Mouse (Mus musculus) lung, postnatal 10 days (tissue): Measurements from ENCODE around the gene Ap4e1.

Experiments used
- DNase-seq: peaks from one replicate; pipeline ENCODE4 v3.0.0; 2021

The Ap4e1 gene

DNA sequence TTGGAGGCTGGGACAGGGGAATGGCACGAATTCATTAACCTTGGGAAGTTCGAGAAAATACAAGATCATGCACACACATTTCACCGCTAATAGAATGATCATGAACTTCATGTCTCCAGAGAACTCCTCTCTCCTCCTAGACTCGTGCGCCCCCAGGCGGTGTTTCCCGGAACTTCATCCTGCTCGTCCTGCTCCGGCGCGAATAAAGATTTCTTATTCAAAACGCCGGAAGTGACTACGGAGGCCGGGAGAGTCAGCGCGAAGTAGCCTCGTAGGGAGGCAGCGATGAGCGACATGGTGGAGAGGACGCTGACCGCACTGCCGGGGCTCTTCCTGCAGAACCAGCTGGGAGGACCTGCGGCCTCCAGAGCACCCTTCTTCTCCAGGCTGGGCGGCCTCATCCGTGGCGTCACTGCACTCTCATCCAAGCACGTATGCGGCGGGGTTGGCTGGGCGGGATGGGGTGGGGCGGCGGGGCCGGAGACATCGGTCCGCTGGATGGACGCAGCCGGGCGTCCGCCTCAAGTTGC is at the start of gene Ap4e1:
Ap4e1 (plus strand) TSS at position 249 of the 530 bp plus-strand sequence.
- DNase-seq, result peak; percentile 98

DNA sequence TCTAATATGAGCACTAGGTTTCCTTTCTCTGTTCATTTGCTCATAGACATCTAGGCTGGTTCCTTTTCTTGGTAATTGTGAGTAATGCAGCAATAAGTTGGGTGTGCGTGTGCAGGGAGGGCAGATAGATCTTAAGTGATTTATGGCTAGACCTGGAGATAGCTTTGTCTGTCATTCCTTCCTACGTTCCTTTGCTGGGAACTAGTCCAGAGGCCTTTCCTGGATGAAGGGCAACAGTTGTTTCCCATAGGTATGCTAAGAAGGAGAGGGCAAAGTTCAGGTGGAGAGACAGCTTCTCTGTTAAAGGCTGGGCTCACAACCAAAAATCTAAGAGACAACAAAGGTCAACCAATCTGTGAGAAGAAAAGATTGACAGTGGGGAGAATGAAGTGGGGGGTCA is 46.8 kb upstream of the Ap4e1 start:
- no peak for DNase-seq

GRCm38 (mm10) chr2:126977428-126977827 is 31.1 kb upstream of the Ap4e1 start:
- no peak for DNase-seq

DNA sequence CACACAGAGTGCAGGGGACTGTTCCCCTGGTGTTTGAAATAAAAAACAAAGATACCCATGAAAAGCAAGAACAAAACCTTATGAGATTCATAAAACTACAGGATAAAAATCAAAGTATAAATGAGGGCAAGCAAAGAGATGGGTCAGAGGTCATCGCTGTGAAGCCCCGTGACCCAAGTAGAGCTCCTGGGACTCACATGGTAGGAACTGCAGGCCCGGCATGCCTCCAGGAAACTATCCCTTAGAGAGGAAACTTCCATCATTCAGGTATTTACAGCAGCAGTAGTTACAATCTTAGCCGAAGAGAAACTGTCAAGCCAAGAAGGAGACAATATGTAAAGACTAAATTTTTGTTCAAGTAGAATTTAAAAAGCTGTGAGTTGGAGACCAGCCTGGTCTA is 25.3 kb upstream of the Ap4e1 start:
- DNase-seq, result no peak

DNA sequence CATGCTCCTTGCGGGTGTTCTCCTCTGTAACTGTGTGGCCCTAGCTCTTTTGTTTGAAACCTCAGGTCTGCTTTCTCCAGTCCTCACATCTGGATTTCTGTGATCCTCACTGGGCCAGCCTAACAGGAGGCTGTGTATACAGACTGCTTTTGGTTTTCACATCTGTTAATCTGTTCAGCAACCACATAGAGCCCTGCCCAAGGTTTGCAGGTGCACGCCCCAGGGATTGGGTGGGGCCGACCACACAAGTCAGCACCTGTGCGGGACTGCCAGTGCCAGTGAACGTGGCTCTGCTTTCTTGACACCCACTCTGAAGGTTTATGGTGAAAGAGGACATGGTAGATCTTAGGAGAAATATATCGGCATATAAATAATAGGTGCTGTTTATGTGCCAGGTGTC is 18.6 kb upstream of the Ap4e1 start:
- DNase-seq, result no peak

DNA sequence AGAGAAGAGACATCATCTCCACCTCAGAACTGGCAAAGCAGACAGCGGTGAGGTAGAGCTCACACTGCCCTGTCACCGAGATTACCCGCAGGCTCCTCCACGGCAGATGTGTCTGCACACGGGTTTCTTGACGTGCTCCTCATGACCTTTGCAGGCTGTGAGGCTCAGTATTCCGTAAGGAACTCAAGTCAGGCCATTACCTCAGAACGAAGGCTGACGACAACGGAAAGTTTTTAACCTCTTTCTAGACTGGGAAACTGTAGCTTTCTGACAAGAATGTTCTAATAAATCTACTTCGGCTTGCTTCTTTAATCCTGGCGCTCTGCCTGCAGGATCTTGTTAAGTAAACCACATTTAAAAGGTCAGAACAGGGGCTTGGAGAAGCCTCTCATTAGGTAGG is 15.8 kb upstream of the Ap4e1 start:
- no peak for DNase-seq

GRCm38 (mm10) chr2:126994384-126995166 is 13.9 kb upstream of the Ap4e1 start:
- DNase-seq, result no peak

DNA sequence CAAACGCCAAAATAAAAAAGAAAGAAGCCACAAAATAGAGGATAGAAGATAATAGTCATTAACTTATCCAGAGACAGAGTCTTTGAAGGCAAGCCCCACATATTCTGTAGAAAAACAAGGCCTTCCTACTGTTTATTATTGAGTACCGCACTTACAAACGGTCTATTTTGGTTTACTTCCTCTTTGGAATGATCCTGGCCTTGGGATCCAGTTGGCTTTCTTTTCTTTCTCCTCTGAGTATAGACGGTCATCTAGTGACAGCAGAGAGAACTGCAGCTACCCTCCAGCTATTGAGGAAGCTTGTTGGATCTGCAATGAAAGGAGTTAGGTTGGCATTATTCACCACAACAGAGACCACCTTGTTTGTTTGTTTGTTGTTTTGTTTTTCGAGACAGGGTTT is 11.8 kb upstream of the Ap4e1 start:
- DNase-seq, result peak; percentile 83

- no peak for DNase-seq
Observed at GRCm38 (mm10) chr2:126998219-126998618, 10.3 kb upstream of the Ap4e1 start.

GRCm38 (mm10) chr2:127000406-127001324 is 7.9 kb upstream of the Ap4e1 start:
- no peak for DNase-seq

- no peak for DNase-seq
Observed at GRCm38 (mm10) chr2:127004046-127004445, 4.5 kb upstream of the Ap4e1 start.

DNA sequence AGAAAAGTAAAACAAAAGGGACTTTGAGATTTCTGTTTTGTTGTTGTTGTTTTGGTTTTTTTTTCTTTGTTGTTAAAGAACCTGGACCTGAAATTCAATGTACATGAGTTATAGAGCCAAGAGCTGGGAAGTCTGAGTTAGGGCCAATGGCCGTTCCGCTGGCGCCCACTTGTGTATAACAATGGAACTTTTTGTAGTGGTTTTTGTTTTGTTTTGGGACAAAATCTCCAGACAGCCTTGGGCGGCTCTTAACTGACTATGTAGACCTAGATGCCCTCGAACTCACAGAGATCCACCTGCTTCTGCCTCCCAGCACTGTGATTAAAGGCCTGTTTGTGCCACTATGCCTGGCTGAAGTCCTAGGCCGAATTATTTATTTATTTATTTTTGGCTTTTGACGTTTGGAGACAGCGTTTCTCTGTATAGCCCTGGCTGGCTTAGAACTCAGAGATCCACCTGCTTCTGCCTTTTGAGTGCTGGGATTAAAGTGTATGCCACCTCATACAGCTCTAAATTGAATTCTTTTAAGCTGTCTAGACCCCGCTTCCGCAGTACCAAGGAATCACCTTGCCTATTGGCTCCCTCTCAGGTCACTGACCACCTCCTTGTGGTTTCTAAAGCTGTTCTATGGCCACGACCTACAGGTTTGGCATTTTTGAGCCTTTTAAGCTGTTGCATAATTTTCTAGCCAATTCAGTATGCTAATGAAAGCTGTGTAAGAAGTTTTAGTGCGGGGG is 1.7 kb upstream of the Ap4e1 start:
- DNase-seq, result peak; percentile 78

GRCm38 (mm10) chr2:127007509-127007908 is 1.0 kb upstream of the Ap4e1 start:
- DNase-seq, result no peak

DNA sequence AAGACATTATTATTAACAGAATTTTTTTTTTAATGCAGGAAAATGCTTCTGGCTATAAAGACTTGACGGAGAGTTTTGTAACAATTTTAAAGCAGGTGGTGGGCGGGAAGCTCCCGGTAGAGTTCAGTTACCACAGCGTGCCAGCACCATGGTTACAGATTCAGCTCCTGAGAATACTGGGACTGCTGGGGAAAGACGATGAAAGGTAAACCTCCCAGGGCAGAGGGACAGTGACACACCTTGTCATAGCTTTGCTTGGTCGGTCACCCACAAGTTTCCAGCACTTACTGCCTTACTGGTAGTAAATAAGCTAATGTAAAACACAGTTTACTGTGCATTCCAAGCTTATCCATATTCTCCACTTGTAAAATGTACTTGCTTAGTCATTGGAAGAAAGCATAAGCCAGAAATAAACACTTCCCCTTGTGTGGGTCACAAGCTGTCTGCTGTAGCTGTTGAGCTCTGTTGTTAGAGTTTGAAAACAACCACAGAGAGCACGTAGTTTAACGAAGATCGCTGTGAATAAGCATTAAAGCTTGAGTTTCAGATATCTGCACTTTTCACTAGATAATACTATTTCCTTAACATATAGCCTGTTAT is 26.6 kb downstream of the Ap4e1 start:
- DNase-seq, result no peak

GRCm38 (mm10) chr2:127037299-127037698 is 28.8 kb downstream of the Ap4e1 start:
- no peak for DNase-seq

GRCm38 (mm10) chr2:127061471-127061870 is 53.0 kb downstream of the Ap4e1 start:
- no peak for DNase-seq

DNA sequence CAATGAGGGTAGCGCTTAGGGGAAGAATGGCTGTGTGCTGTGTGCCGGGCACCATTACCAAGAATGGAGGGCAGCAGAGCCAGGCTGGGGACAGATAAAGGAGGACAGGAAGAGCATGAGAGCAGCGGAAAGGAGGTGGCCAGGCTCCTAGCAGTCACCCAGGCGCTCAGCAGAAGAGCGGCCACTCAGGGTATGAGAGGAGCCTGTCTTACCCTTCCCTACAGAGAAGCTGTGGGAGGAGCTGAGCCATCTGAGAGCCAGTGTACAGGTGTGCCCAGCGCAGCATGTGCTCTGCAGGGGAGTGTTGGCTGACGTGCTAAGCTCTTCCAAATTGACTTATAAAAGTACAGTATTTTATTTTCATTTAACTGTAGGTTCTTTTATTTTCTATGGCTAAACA is 60.3 kb downstream of the Ap4e1 start:
- DNase-seq, result no peak

DNA sequence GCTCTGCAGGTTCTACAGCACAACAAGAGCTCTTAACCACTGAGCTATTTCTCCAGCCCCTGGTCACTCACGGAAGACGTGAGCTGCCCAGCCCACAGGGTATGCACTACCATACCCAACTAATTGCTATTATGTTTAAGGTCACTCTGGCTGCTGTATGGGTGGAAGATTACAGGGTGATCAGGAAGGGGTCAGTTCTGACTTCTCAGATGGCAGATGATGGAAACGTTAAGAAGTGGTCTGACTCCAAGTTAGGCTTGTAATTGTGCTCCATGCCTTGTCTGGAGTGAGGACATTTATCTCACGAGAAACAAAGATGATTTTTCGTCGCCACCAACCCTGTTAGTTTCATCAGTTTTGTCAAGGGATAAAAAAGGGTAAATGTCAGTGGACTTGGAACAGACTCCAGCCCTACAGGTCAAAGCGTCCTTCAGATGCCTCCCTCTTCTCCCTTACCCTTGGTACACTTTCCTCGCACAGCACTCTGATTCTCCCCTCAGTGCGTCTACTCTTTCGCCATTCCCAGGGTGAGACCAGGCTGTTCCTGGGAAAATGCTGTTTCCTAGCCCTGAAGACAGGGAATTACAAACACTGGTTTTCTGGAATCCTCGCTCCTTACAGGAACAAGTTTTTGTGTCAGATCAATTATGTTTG is 61.4 kb downstream of the Ap4e1 start:
- DNase-seq, result no peak

- DNase-seq, result peak; percentile 91
Observed at GRCm38 (mm10) chr2:127070435-127070841, 61.9 kb downstream of the Ap4e1 start, which contains the start of gene Blvra. Blvra (plus strand) TSS chr2:127070665.

- no peak for DNase-seq
Observed at GRCm38 (mm10) chr2:127070879-127071278, 62.4 kb downstream of the Ap4e1 start.

- no peak for DNase-seq
Observed at GRCm38 (mm10) chr2:127074116-127074515, 65.6 kb downstream of the Ap4e1 start.

DNA sequence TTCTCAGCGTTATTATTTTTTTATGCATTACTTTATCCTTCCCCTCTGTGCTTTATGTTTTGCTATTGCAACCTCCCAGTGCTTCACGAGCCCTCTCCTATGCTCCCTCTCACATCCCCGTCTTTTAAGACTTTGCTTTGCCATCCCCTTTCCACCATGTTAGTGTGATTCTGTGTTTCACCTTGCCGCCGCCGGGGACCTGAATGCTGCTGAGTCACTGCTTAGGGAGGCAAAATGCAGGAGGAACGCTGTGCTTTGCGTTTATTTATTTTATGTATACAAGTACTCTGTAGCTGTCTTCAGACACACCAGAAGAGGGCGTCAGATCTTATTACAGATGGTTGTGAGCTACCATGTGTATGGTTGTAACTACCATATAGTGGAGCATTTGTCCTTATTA is 69.1 kb downstream of the Ap4e1 start:
- no peak for DNase-seq
